In the genomic region with DNA sequence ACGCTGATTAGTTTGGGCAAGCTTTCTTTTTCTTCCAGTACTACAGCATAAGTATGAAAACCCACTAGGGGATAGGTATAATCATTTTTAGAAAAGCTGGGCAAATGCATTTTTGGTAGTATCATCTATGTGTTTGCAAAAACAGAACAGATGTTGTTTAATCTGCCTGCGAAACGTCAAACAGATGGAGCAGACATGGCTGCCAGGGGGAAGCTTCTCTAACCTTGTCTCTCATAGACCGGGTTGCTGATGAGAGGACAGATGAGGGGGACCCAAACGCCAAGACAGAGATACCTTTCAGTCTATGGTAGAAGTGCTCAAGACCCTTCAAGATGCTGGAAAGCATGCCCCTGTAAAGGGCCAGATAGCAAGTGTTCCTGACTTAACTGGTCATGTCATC, we compare ENCODE assay signal across 22 mouse cellular contexts. TPM values are rescaled to one million over a fixed set of nuclear protein-coding genes. Genes with fewer than 3 reads are reported as not detected.
"Had no signal": no experiment of that assay in that cellular context is flagged by ENCODE, and none has a peak within 500 bp of the region (broad histone marks: within the 10 kb centered on the region; RNA-seq: fewer than 3 reads in every experiment).

No protein-coding gene starts in this region.

- H3K9ac ChIP-seq: limb, embryonic 12.5 days; limb, embryonic 15.5 days; liver, embryonic 14.5 days; liver, postnatal 0 days; lung, embryonic 14.5 days; midbrain, embryonic 12.5 days; midbrain, embryonic 15.5 days; neural tube, embryonic 12.5 days had no signal

- H3K36me3 ChIP-seq: limb, embryonic 12.5 days; limb, embryonic 15.5 days; midbrain, embryonic 12.5 days; midbrain, embryonic 15.5 days; neural tube, embryonic 12.5 days had no signal

- ATAC-seq: liver, postnatal 0 days; lung, postnatal 0 days; midbrain, embryonic 15.5 days had no signal

- H3K4me3 ChIP-seq: limb, embryonic 12.5 days; limb, embryonic 15.5 days; midbrain, embryonic 12.5 days; midbrain, embryonic 15.5 days; neural tube, embryonic 12.5 days had no signal

- H3K27me3 ChIP-seq: limb, embryonic 12.5 days; limb, embryonic 15.5 days; midbrain, embryonic 12.5 days; midbrain, embryonic 15.5 days; neural tube, embryonic 12.5 days had no signal

- H3K4me2 ChIP-seq: limb, embryonic 12.5 days; limb, embryonic 15.5 days; liver, embryonic 11.5 days; lung, embryonic 14.5 days; midbrain, embryonic 12.5 days; midbrain, embryonic 15.5 days; neural tube, embryonic 12.5 days had no signal

- H3K27ac ChIP-seq: kidney, postnatal 0 days; limb, embryonic 12.5 days; limb, embryonic 15.5 days; liver, embryonic 14.5 days; macrophage; midbrain, embryonic 12.5 days; midbrain, embryonic 15.5 days; neural tube, embryonic 12.5 days; stomach, postnatal 0 days had no signal

- H3K9me3 ChIP-seq: limb, embryonic 12.5 days; limb, embryonic 15.5 days; midbrain, embryonic 12.5 days; midbrain, embryonic 15.5 days; neural tube, embryonic 12.5 days had no signal

- DNase-seq: kidney, adult 9 months; left cerebral cortex, postnatal 4 days; right cerebral cortex, adult 18-20 months; right cerebral cortex, postnatal 14 days; right cerebral cortex, postnatal 4 days; thymus, adult 2 months; thymus, postnatal 14 days; thymus, postnatal 4 days had no signal

- H3K4me1 ChIP-seq: limb, embryonic 12.5 days; limb, embryonic 15.5 days; midbrain, embryonic 12.5 days; midbrain, embryonic 15.5 days; neural tube, embryonic 12.5 days had no signal

RNA-seq across cellular contexts. Expression of gene Bend6, which starts 40.9 kb away (rescaled TPM):
- total RNA-seq: megakaryocyte, adult 5-6 weeks had no signal
